Mouse (Mus musculus): ENCODE data around the gene Aldh1a2. TPM values are rescaled to one million over a fixed set of nuclear protein-coding genes. Genes with fewer than 3 reads are reported as not detected.

Gene Aldh1a2
- total RNA-seq, 4 experiments from 2014 or later = 8.2 to 12.1 (median 11.3) TPM

DNA sequence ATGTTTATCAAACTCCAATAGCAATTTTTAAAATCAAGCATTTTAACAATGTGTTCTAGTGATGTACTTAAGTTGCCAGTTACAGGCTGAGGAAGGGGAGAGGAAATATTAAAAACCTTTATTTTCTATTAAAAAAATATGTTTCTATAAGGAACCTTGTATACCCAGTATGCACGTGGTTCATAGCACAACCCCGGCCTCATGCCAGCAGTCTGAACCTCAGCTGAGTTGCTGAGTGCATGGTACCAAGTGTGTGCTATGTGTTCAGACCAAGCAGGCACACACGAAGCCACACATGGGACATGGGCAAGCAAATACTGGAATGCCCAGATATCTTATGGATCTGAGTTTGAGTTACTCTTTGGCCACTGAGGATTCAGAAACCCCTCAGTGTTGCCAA, 74.2 kb downstream of the Aldh1a2 start:
- DNase-seq (ENCODE audit: low spot score in 2 of 2) = no peak

GRCm38 (mm10) chr9:71290730-71291129, 75.1 kb downstream of the Aldh1a2 start:
- DNase-seq (ENCODE audit: low spot score in 2 of 2) = no peak

- no peak for DNase-seq (ENCODE audit: low spot score in 2 of 2)
Observed at GRCm38 (mm10) chr9:71295501-71295900, 79.9 kb downstream of the Aldh1a2 start.

- no peak for DNase-seq (ENCODE audit: low spot score in 2 of 2)
Observed at GRCm38 (mm10) chr9:71303594-71303993, 88.0 kb downstream of the Aldh1a2 start.

- no peak for DNase-seq (ENCODE audit: low spot score in 2 of 2)
Observed at GRCm38 (mm10) chr9:71307106-71307789, 91.7 kb downstream of the Aldh1a2 start.

GRCm38 (mm10) chr9:71315960-71316359, 100.4 kb downstream of the Aldh1a2 start:
- no peak for DNase-seq (ENCODE audit: low spot score in 2 of 2)

DNA sequence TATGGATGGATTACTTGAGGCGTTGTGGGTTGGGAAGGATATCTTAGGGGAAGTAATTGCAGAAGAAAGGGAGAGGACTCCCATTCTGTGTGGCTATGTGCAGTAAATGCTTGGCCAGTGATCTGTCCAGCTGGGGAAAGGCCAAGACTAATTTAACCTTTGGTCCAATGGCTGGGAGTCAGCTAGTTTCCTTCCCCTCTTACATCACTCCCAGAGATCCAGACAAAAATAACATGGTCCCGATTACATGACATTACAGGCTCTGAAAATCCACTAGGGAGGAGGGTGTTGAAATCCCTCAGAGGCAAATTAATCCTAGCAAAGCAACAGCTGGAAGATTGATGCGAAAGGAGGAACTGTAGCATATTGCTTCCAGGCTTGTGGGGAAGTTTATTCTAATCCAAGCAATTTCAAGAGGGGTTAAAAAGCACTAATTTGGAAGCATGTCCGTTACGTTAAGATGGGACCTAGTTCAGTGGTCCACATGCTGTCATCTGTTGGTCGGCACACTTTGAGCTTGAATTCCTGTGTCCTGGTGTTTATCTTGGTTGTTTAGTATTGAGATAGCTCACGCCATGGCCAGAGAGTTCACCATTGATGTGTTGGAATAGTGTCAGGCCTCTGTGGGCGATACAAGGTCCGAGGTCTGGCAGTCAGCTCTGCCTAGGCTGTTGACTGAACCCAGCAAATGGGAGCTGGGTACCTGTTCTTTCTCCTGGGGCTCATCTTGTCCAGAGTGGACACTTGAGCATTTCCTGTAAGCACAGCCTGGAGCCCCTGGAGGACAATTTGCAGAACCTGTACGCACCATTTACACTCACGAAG, 101.7 kb downstream of the Aldh1a2 start:
- no peak for DNase-seq (ENCODE audit: low spot score in 2 of 2)

- DNase-seq (ENCODE audit: low spot score in 2 of 2) = no peak
Observed at GRCm38 (mm10) chr9:71317921-71318241, 102.3 kb downstream of the Aldh1a2 start.

GRCm38 (mm10) chr9:71319776-71320175, 104.2 kb downstream of the Aldh1a2 start:
- DNase-seq (ENCODE audit: low spot score in 2 of 2) = no peak

GRCm38 (mm10) chr9:71320246-71321155, 104.9 kb downstream of the Aldh1a2 start:
- no peak for DNase-seq (ENCODE audit: low spot score in 2 of 2)

DNA sequence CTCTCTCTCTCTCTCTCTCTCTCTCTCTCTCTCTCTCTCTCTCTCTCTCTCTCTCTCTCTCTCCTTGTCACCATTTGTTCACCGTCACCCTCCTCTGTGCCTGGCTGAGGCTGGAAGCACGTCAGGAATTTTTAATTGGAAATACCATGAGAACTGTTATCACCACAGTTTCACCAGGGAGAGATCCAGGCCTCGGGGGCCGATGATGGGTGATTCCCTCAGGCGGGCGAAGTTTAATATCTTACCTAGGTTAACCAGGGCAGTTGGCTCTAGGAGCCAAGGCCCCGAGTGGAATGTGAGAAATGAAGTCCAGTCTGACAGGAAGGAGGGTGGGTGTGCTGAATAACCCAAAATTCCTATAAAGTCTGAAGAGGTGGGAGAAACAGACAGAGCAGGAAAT, 105.8 kb downstream of the Aldh1a2 start:
- DNase-seq (ENCODE audit: low spot score in 2 of 2) = no peak

GRCm38 (mm10) chr9:71321871-71322270, 106.3 kb downstream of the Aldh1a2 start:
- DNase-seq (ENCODE audit: low spot score in 2 of 2) = no peak

DNA sequence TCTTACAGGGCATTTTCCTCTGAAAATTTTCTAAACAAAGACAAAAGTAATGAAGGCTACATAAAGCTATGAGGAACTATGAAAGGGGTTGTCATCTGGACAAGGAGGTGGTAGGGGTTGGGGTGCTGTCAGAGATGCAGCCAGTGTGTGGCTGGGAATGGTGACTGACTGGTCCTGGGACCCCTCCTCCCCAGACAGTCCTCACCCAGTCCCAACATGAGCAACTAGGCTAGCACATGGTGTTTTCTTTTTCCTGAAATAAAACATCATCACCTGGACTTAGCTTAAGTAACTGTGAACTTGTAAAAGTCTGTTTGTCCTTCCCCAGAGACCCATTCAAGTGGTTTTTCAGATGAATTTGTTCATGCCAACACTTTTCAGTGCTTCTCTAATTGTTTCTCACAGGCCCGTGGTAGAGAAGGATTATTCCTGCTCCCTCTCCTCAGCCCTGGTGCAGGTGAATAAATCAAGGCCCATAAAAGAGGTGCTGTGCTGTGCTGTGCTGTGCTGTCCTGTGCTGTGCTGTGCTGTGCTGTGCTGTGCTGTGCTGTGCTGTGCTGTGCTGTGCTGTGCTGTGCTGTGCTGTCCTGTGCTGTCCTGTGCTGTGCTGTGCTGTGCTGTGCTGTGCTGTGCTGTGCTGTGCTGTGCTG, 107.8 kb downstream of the Aldh1a2 start:
- DNase-seq (ENCODE audit: low spot score in 2 of 2) = no peak

DNA sequence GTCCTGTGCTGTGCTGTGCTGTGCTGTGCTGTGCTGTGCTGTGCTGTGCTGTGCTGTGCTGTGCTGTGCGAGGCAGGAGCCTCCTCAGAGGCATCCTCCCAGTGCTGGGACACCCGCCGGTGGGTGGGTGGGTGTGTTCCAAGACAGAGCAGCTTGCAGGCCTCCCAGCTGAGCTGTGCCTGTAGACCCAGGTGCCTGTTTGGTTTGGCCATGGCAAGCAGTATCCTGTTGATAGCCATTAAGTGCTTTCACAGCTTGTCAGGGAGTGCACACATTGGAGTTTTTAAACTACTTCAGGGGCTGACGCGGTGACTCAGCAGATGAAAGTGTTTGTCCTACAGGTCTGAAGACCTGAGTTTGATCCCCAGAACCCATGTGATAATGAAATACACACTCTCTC, 108.5 kb downstream of the Aldh1a2 start:
- no peak for DNase-seq (ENCODE audit: low spot score in 2 of 2)

GRCm38 (mm10) chr9:71326261-71326660, 110.7 kb downstream of the Aldh1a2 start:
- DNase-seq (ENCODE audit: low spot score in 2 of 2) = no peak

DNA sequence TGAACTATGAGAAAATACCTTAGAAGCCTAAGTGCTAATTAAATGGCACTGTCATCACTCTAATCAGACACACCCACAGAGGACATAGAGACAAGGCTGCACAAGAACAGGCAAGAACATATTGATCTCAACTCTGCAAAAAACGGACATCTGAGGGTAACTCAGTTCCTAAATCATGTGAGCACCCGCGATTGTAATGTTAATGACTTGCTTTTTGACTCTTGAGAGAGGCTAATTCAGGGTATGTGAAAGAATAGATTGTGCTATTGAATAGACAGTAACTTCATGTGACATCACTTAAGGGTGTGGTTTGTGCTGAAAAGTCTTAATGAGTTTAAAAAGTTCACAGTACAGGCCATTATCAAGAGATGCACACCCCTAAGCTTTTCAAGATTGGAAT, 116.1 kb downstream of the Aldh1a2 start:
- DNase-seq (ENCODE audit: low spot score in 2 of 2) = no peak

- no peak for DNase-seq (ENCODE audit: low spot score in 2 of 2)
Observed at GRCm38 (mm10) chr9:71336674-71337073, 121.1 kb downstream of the Aldh1a2 start.

DNA sequence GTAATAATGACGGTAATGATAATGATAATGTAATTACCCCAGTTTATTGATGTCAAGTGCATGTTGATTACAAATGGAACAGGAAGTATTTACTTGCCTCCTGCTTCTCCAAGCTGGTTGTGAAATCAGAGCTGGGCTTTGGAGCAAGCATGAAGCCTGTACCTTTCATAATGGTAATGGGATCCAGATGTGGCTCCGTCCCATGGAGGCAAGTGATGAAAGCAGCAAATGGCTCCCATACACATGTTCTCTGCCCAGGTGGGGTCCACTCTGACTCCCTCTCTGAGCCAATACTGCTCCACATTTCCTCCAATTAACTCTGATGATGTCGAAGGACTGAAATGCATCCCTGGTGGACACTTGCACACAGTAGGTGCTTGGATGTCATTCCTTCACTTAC, 121.8 kb downstream of the Aldh1a2 start:
- DNase-seq (ENCODE audit: low spot score in 2 of 2) = no peak

GRCm38 (mm10) chr9:71340116-71340515, 124.5 kb downstream of the Aldh1a2 start:
- no peak for DNase-seq (ENCODE audit: low spot score in 2 of 2)
